Mouse (Mus musculus) ES-E14 (cell line): ENCODE results near the gene Tubb3.

ENCODE experiments used
- HCFC1 ChIP-seq: IDR thresholded peaks from 2 replicates; pipeline ENCODE4 v1.6.1; 2012; ENCODE audit warnings: low read length, inconsistent platforms, borderline replicate concordance; ENCODE audit not compliant: insufficient read depth
- ZC3H11A ChIP-seq: IDR thresholded peaks from 2 replicates; pipeline ENCODE4 v1.6.1; 2012; ENCODE audit warnings: low read depth, mild to moderate bottlenecking, inconsistent platforms, low read length, borderline replicate concordance
- ZNF384 ChIP-seq: IDR thresholded peaks from 2 replicates; pipeline ENCODE4 v1.6.1; 2012; ENCODE audit warnings: low read depth, low read length, inconsistent platforms

DNA sequence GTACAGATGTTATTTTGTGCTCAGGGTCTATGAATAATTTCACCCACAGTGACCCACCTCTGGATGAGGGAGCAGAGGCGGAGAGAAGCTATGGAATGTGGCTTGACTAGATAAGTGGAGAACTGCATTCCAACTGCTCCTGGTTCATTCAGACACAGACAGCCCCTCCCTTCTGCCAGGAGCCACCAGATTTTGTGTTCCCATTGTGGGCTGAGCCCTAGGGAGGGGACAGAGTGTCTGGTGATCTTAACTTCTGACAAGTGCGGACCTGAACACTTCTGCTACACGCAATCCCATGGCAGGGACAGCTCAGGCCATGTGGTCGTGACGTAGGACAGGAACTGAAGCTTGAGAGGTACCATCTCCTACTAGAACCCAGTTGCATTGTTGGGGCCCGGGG is 35.6 kb downstream of the Tubb3 start:
- TF ChIP-seq ZC3H11A (no peak), ZNF384 (no peak), HCFC1 (no peak)
